Mouse (Mus musculus) forebrain, embryonic 14.5 days (tissue): ENCODE measurements around the gene Dusp1. TPM values are rescaled to one million over a fixed set of nuclear protein-coding genes. Genes with fewer than 3 reads are reported as not detected.

Experiments used
- ATAC-seq: fragments of 200-750 bp; cut with Nextera tagmentation; 2 replicates; pipeline ENCODE4 v1.8.0; 2017; ENCODE audit warnings: mild to moderate bottlenecking, moderate library complexity
- DNase-seq: peaks from one replicate; pipeline ENCODE4 v3.0.0-alpha.2; 2015; ENCODE audit warnings: low spot score
- H3K27ac ChIP-seq: fragments of 300-500 bp; sonication (generic); 2 replicates; pipeline ENCODE4 v1.5.1; 2014; ENCODE audit warnings: low read depth, mild to moderate bottlenecking, control low read depth, low read length, moderate library complexity
- H3K27me3 ChIP-seq: fragments of 300-500 bp; sonication (generic); replicated peaks from 2 replicates; pipeline ENCODE4 v1.6.1; 2014; ENCODE audit warnings: low read length, control low read depth, mixed read lengths; ENCODE audit not compliant: control insufficient read depth, insufficient read depth
- H3K36me3 ChIP-seq: fragments of 300-500 bp; sonication (generic); 2 replicates; pipeline ENCODE4 v1.6.1; 2014; ENCODE audit warnings: low read length, control low read depth; ENCODE audit not compliant: control insufficient read depth, insufficient read depth
- H3K4me1 ChIP-seq: fragments of 300-500 bp; sonication (generic); 2 replicates; pipeline ENCODE4 v1.6.1; 2014; ENCODE audit warnings: antibody characterized with exemption, low read length, control low read depth; ENCODE audit not compliant: control insufficient read depth, insufficient read depth
- H3K4me2 ChIP-seq: fragments of 300-500 bp; sonication (generic); 2 replicates; pipeline ENCODE4 v1.6.1; 2014; ENCODE audit warnings: mild to moderate bottlenecking, control low read depth, low read length
- H3K4me3 ChIP-seq: fragments of 300-500 bp; sonication (generic); 2 replicates; pipeline ENCODE4 v1.5.1; 2014; ENCODE audit warnings: low read depth, low read length, control low read depth
- H3K9ac ChIP-seq: fragments of 300-500 bp; sonication (generic); 2 replicates; pipeline ENCODE4 v1.6.1; 2014; ENCODE audit warnings: mild to moderate bottlenecking, low read length, control low read depth, moderate library complexity
- H3K9me3 ChIP-seq: fragments of 300-500 bp; sonication (generic); replicated peaks from 2 replicates; pipeline ENCODE4 v1.6.1; 2016; ENCODE audit warnings: low read length, control low read depth, mixed read lengths; ENCODE audit not compliant: control insufficient read depth
- WGBS: fragments of 180-500 bp; shearing (Covaris S2); extraction: QIAGEN DNeasy Blood & Tissue Kit; methylation state at CpG from one replicate; pipeline ENCODE4 v1.1.7; 2014; 5-methylcytosine and 5-hydroxymethylcytosine counted together
- microRNA-seq: library from miRNA; unstranded; fragments of <30 nt; microRNA quantifications from one replicate; pipeline ENCODE4, GENCODE M21; 2016
- polyA plus RNA-seq: library from polyadenylated mRNA; unstranded; fragments of >200 nt; fragmentation: Nextera tagmentation; extraction: Ambion mirVana; gene quantifications from 2 replicates; pipeline ENCODE4 v1.2.1, GENCODE M21; 2014

The Dusp1 gene
- polyA plus RNA-seq, 1 experiment from 2014 or later, result 66.0 TPM

GRCm38 (mm10) chr17:26464972-26465371, 97.0 kb downstream of the Dusp1 start:
- H3K4me3 ChIP-seq, result no peak overlapping the region
- no peaks in the 10 kb centered on the region for H3K27me3 ChIP-seq
- ATAC-seq (no peak), DNase-seq (no peak)
- no peak overlapping the region for H3K27ac ChIP-seq
- H3K4me1 ChIP-seq, result no peaks in the 10 kb centered on the region
- H3K9ac ChIP-seq, result no peak overlapping the region
- WGBS, result 79% methylated on average over 7 of the region's 7 CpGs
- no peaks in the 10 kb centered on the region for H3K9me3 ChIP-seq
- no peak overlapping the region for H3K4me2 ChIP-seq
- H3K36me3 ChIP-seq, result no peaks in the 10 kb centered on the region

- no peak overlapping the region for H3K9ac ChIP-seq
- H3K4me3 ChIP-seq, result no peak overlapping the region
- ATAC-seq, result no peak
- no peaks in the 10 kb centered on the region for H3K4me1 ChIP-seq
- H3K36me3 ChIP-seq, result no peaks in the 10 kb centered on the region
- no peaks in the 10 kb centered on the region for H3K27me3 ChIP-seq
- no peak overlapping the region for H3K27ac ChIP-seq
- H3K4me2 ChIP-seq, result no peak overlapping the region
- no peaks in the 10 kb centered on the region for H3K9me3 ChIP-seq
- WGBS, result 84% methylated on average over 9 of the region's 9 CpGs
- no peak for DNase-seq
Observed at GRCm38 (mm10) chr17:26464481-26464880, 97.4 kb downstream of the Dusp1 start.

- no peak for DNase-seq
- 58% methylated on average over 4 of the region's 4 CpGs for WGBS
- no peaks in the 10 kb centered on the region for H3K27me3 ChIP-seq
- no peak overlapping the region for H3K27ac ChIP-seq
- ATAC-seq, result no peak
- H3K9ac ChIP-seq, result no peak overlapping the region
- no peak overlapping the region for H3K4me3 ChIP-seq
- no peaks in the 10 kb centered on the region for H3K9me3 ChIP-seq
- H3K36me3 ChIP-seq, result no peaks in the 10 kb centered on the region
- no peaks in the 10 kb centered on the region for H3K4me1 ChIP-seq
- H3K4me2 ChIP-seq, result no peak overlapping the region
Observed at GRCm38 (mm10) chr17:26463984-26464383, 97.9 kb downstream of the Dusp1 start.

- no peak for ATAC-seq
Observed at GRCm38 (mm10) chr17:26463432-26463831, 98.5 kb downstream of the Dusp1 start.

GRCm38 (mm10) chr17:26462634-26463170, 99.2 kb downstream of the Dusp1 start:
- H3K4me2 ChIP-seq, result no peak overlapping the region
- no peaks in the 10 kb centered on the region for H3K36me3 ChIP-seq
- H3K27me3 ChIP-seq, result no peaks in the 10 kb centered on the region
- no peaks in the 10 kb centered on the region for H3K4me1 ChIP-seq
- no peaks in the 10 kb centered on the region for H3K9me3 ChIP-seq
- 32% methylated on average over 12 of the region's 12 CpGs for WGBS
- DNase-seq (peak; percentile 77), ATAC-seq (no peak)
- H3K27ac ChIP-seq, result no peak overlapping the region
- H3K9ac ChIP-seq, result no peak overlapping the region
- no peak overlapping the region for H3K4me3 ChIP-seq

More at GRCm38 (mm10) chr17:26463432-26463831, 98.5 kb downstream of the Dusp1 start:
- Histone ChIP-seq H3K27me3 (no peaks in the 10 kb centered on the region), H3K4me1 (no peaks in the 10 kb centered on the region), H3K27ac (no peak overlapping the region), H3K36me3 (no peaks in the 10 kb centered on the region), H3K4me2 (no peak overlapping the region), H3K9me3 (no peaks in the 10 kb centered on the region), H3K4me3 (no peak overlapping the region), H3K9ac (no peak overlapping the region)
- no peak for DNase-seq
- WGBS, result 83% methylated on average over 5 of the region's 5 CpGs

- H3K4me2 ChIP-seq, result no peak overlapping the region
- H3K9me3 ChIP-seq, result no peaks in the 10 kb centered on the region
- WGBS, result 51% methylated on average over 7 of the region's 7 CpGs
- no peak overlapping the region for H3K27ac ChIP-seq
- ATAC-seq (no peak), DNase-seq (no peak)
- no peak overlapping the region for H3K9ac ChIP-seq
- H3K4me3 ChIP-seq, result no peak overlapping the region
- H3K27me3 ChIP-seq, result no peaks in the 10 kb centered on the region
- H3K4me1 ChIP-seq, result no peaks in the 10 kb centered on the region
- H3K36me3 ChIP-seq, result no peaks in the 10 kb centered on the region
Observed at GRCm38 (mm10) chr17:26458049-26458448, 103.9 kb downstream of the Dusp1 start.

- H3K9ac ChIP-seq, result no peak overlapping the region
- no peak overlapping the region for H3K4me3 ChIP-seq
- H3K4me2 ChIP-seq, result no peak overlapping the region
- no peak overlapping the region for H3K27ac ChIP-seq
- no peaks in the 10 kb centered on the region for H3K4me1 ChIP-seq
- no peak for ATAC-seq
- H3K9me3 ChIP-seq, result no peaks in the 10 kb centered on the region
- no peaks in the 10 kb centered on the region for H3K36me3 ChIP-seq
- DNase-seq, result no peak
- H3K27me3 ChIP-seq, result no peaks in the 10 kb centered on the region
Observed at GRCm38 (mm10) chr17:26457506-26457905, 104.4 kb downstream of the Dusp1 start.

Small RNA genes lying within 50 kb of the gene (microRNA-seq; reads per million reads assigned to microRNA genes)
- not detected for gene Gm22420

Other genes starting within 250 kb of the Dusp1 start
- 2.0 and 3.2 TPM in 2 replicates for gene Neurl1b, start 147.3 kb downstream of the Dusp1 start, polyA plus RNA-seq
- 126 and 134 TPM in 2 replicates for gene Ergic1, start 639 bp downstream of the Dusp1 start, polyA plus RNA-seq
- gene Atp6v0e, start 101.1 kb upstream of the Dusp1 start, polyA plus RNA-seq, result 154 and 185 TPM in 2 replicates
- gene Crebrf, start 153.5 kb upstream of the Dusp1 start, polyA plus RNA-seq, result 10.0 and 12.8 TPM in 2 replicates
- gene Bnip1, start 218.9 kb upstream of the Dusp1 start, polyA plus RNA-seq, result 44.0 and 48.2 TPM in 2 replicates